Mouse (Mus musculus): Measurements from ENCODE around the gene Rtn3.

The Rtn3 gene

DNA sequence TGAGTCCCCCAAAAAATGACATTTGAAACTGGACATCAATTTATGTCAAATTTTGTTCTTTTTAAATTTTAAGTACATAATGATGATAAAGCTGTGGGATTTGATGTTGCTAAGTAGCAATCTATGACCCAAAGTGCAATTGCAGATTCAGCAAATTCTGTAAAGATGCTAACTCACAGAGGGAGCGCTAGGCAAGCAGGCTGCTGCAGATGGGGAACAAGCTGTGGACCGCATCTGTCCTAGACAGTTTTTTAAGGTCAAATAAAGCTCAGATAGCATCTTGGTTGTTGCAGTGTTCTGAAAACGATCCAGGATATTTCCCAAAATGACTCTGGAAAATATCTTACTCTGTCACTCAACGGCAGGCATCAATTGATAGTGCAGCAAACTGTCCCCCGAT is 995 bp upstream of the Rtn3 start:
- peak; percentile 63 for DNase-seq

DNA sequence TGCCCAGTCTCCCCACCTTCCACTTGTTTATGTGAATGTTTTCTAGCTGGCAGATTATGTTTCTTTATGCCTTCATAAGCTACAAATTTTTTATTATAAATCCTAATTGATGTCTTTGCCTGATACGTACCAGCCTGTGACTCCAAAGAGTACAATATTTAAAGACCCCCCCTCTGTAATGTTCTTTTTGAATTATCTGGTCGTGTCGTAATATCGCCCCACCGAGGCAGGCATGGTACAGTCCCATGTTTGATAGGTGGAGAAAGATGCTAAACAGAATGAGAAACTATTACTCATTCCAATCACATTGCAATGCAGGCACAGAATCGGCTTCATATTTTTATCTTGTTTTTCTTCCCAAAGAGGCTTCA is 416 bp upstream of the Rtn3 start:
- no peak for DNase-seq

DNA sequence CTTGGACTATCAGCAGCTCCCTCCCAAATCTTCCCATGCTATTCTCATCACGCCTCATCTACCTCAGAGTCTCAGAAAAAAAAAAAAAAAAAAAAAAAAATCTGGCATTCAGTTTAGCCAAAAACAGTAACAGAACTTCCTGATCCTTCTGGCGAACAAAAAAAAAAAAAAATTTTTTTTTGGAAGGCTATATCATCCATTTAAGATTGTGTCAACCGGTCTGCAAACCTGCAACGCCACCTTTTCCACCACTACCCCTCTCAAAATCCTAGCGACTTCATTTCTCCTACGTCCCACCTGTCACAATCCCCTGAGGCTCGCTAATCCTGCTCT is 849 bp downstream of the Rtn3 start:
- DNase-seq, result no peak

DNA sequence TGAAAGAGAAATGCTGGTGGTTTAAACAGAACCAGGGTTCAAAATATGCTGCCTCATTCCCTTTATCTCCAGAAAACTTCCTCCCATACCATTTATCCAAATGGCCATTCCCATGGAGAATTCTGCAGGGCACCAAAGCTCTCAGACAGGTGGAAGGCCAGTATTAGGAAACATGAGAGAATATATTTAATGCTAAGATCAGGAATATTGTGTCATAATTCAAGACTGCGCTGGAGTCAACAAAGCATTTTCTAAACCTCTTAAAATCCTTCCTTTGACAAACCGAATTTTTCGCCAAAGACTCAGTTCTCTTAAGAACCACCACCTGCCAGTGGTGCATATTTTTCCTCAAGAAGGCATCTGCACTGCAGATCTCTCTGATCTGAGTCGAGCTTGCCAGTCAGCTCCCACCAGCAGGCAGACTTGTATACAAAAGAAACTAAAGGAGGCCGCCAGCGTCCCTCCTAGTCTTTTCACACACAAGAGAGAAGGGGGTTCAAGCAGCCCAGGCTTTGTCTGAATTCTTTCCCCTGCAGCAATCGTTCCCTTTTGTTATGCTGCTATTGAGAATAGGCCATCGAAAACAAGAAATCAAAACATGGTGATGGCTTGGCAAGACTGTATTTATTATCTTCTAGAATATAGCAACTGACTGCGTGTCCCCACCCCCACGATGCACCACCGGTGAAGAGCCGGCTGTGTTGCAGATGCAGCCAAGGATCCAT is 1.4 kb downstream of the Rtn3 start:
- peak; percentile 75 for DNase-seq

DNA sequence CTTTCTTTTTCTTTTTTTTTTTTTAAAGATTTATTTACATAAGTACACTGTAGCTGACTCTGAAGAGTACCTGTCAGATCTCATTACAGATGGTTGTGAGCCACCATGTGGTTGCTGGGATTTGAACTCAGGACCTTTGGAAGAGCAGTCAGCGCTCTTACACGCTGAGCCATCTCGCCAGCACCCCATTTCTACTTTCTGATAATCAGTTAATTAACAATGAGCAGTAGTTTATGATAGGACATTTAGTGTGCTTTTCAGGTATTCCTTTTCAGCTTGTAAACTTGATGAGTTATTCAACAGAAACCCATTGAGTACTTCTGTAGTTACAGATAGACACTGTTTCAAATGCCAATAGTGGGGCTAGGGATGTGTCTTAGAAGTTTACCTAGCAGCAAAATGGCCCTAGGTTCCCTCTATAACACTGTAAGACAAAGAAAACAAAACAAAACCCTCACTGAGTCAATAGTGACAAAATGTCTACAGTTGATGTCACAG is 3.3 kb downstream of the Rtn3 start:
- no peak for DNase-seq

DNA sequence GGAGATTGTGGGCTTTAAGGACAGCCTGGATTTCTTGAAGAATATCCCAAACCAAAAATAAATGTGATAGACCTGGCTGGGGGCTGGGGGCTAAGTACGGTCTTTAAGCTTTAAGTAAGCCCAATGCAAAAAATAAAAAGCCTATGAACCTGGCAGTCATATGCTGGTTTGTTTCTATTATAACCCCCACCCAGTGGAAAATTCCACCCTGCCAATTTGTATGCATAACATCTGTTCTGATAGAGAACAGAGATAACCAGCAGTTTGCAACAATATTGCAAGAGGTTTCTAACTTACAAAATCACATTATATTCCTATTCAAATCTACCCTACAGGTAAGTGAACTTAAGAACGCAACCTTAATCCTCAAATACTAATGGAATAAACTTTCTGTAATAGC is 12.4 kb downstream of the Rtn3 start:
- DNase-seq, result no peak

DNA sequence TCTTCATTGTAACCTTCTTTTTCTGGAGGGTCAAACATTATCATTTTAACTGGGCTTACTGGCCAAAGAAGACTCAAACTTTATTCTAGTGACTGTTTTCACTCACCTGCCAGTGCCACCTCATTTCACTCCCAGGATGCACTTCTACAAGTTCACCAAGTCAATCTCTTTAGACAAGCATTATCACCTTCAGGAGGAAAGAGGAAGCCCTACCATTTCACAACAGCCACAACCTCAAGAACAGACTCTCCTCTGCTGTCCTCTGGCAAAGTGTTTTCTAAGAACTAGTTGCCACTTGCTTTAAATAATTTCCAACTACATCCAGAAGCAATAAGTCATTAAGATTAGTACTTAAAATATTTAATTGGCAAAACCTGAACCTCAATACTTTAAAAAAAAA is 15.2 kb downstream of the Rtn3 start:
- no peak for DNase-seq

DNA sequence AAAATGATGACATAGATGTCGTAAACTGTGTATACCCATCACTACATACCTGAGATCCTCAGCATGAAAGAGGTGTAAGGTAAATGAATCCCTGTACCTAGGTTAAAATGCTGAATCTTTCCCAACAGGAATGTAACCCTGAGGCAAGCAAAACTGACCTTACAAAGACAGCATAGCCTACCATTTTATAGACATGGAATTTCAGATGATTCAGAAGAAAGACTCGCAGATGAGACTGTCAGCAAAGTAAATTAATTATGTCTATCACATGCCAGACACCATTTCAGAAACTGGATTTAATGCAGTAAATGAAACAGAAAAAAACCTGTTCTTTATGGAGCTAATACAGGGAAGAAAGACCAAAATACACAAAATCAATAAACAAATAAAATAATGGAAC is 23.7 kb downstream of the Rtn3 start:
- no peak for DNase-seq

DNA sequence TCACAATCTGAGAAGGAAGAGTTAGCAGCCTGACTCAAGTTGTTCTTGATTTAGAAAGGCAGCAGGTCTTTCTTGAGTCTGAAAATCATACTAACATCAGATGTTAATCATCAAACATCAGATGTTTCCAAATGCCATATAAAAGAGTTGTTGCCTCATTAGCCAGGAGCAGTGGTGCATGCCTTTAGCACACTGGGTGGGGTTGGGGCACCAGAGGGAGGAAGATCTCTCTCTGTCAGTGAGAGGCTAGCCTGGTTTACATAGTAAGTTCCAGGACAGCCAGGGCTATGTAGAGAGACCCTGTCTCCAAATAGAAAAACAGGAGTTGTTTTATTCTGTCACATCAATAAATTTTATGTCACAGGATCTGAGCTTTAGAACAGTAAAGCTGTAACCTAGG is 24.2 kb downstream of the Rtn3 start:
- no peak for DNase-seq

DNA sequence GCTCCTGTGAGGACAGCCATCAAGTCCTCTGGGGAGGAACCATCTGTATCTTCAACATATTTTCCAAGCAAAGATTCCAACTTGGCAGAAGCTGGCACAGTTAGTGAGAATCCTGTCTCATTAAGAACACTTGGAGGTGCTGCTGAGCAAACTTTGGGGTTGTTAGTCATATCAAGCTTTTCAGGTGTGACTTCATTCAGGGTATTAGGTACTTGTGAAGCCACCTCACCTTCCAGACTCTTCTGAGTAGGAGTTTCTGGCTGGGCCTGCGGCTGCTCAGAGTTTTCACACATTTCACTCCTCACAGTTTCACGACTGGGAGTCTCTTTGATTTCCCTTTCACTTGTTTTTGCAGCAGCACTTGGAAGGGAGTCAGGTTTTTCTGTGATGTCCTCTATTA is 26.3 kb downstream of the Rtn3 start:
- DNase-seq, result no peak

DNA sequence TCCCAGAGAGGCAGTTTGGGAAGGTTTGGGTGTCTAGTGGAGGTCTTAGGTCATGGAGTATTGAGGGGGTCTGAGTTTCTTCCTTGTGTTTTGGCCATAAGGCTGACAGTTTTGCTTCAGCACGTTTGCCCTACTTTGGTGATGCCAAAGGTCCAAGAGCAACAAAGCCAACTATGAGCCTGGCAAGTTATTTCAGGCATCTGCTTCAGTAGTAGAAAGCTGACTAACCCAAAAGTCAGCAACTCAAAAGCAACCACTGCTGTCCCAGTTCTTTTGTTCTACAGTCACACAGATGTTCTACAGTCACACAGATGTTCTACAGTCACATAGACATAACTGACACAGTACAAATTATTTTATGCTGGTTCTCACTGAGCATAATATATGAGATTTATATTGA is 37.5 kb downstream of the Rtn3 start:
- no peak for DNase-seq

DNA sequence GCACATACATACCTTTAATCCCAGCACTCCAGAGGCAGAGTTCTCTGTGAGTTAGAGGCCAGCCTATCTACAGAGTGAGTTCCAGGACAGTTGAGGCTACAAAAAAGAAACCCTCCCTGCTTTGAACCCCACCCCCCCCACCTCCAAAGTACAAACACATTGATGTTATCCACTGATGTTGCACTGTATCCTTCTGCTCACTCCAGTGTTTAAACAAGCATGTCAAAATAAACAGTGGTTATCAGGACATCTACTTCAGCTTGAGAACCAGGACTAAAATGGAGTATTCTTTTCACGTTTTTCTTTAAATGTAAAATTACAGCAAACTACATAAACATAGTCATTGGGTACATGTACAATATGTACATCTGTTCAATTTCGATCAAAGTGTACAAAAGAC is 38.0 kb downstream of the Rtn3 start:
- DNase-seq, result no peak

DNA sequence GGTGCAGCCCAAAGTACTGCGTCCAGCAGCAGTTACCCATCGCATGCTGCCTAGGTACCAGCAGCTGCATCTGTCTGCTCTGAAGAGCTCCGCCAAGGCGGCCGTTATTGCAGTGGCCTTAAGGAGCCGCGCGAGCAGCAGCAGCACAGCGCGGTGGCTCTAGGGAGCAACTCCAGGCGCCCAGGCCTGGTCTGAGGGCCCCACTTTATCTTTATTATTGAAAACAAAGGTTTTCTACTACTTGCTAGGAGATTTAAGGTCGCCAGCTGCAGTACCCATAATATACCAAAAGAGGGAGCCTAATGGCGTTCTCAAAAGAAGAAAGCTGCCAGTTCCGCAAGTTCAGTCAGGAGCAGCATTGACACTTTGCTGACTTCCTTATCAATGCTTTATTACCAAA is 41.6 kb downstream of the Rtn3 start:
- peak; percentile 74 for DNase-seq

DNA sequence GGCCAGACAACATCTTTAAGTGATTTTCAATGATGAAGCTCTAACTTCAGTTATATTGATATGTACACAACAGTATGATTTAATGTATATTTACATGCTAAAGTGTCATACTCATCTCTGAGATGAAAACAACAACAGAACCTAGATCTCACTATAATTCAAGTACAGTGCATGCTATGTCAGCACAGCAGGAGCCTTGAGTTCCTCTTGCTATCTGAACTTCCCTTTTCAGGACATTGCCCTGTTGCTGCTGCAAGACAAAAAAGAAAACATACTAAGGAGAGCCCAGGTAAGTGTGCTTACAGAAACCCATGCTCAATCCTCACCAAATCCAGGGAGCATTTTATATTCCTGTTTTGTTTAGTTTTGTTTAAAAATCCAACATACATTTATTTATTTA is 44.8 kb downstream of the Rtn3 start:
- no peak for DNase-seq

DNA sequence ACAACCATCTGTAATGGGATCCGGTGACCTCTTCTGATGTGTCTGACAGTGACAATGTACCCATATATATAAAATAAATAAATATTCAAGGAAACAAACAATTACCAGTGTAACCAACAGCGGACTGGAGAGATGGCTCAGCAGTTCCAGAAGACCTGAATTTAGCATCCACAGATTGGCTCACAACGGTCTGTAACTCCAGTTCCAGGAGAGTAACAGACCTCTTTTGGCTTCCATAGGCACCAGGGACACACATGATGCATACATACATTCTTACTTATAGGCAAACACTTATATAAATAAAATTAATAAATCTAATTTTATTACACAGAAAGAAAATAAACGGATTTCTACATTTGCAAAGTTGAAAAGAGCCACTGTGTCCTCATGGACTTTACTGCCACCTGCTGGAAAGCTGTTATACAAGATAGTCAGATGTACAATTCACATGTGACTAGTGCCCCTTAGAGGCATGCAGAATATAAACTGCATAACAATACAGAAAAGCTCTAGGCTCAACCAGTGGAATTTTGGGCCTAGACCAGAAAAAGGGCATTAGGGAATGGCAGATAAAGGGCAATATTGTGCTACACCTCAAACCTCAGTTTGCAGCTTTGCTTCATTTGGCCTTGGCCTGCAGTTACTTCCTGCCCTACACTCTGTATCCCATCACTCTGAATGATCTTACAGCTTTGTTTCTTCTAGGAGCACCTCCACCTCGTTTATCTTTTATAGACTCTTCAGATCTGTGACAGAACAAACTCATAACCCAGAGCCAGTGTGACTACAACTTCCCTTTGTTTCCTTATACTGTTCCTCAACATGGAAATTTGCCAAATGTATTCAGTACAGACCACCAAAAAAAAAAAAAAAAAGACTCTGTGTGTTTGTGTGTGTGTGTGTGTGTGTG is 46.8 kb downstream of the Rtn3 start:
- DNase-seq, result peak; percentile 84

DNA sequence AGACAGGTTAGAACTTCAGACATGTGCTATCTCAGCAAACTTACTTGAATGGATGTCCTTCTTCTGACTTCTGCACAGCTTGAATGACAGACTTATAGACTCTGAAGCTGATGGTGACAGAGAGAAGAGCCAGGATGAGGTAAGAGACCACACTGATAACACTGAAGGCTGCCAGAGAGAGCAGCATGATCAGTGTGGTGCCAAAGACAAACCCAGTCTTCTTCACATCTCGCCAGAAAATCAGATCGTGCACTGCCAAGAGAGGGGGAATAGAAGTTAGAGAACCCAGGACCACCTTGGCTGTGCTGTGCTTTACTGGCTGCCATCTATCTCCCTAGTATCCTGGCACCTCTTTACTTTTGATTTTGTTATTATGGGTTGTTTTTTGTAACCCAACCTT is 48.2 kb downstream of the Rtn3 start:
- DNase-seq, result no peak

DNA sequence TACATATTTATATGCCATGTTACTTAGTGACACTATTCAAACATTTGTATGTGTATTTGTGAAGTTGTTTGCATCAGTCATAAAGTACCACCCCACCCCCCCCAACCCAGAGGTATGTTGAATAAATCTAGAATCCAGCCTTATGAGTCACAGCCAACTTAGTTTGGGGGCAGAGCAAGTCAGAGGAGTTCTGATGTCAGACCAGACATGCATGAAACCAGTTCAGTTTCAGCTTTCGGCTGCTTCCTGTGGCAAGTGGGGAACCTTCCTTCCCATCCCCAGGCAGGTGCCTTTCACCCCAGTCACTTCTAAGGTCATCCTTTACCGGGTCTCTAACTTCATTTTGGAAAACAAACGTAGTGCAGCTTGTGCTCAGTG is 57.7 kb downstream of the Rtn3 start:
- no peak for DNase-seq

DNA sequence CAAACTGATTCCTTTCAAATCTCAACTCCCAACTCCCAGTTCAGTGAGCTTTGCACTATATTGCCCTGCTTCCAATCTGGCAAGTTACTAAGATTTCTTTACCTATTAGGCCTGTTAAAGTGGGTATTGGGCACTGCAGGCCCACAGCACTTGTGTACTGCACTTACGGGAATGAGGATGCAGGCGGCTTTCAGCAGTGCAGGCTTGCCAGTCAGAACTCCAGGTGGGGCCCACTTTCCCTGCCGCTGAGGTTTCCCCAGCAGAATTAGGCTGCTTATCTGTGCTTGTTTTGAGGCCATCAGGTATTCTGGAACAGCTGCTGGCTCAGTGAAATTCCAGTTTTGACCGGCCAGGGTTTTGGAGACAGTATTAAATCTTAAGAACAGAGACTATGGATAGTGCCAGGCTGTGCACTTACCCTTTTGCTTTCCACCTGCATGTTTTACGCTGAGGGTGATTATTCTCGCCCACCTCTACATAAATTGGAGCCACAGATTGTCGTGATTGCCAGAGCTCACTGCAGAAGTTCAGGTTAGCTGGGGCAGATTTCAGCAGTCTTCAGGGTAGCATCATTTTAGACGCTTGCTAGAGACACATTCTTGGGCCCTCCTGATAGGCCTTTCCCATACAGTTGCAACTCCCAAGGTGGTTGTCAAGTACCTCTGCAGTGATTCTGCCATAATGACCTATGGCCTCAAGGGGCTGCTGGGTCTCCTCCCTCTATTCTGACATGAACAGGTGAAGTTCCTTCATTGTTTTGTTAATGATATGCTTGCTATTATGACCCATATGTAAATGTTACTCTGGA is 58.3 kb downstream of the Rtn3 start:
- DNase-seq, result no peak

DNA sequence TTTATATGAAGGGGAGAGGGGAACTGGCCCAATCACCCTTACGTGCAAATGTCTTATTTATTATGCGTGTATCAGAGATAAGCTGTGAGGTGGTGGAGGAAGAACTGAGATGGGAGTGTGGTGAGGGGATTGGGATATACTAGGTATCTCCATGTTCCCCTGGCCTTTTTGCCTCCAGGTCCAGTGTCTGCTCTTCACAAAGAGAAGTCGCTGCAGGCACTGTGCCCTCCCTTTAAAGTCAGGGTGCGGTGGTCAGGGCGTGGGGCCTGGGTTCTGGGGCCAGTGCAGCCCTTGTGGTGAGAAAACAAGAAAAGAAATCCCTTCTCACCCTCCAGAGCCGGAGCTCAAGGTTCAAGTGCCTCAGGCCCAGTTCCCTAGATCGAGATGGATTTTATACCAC is 59.0 kb downstream of the Rtn3 start:
- DNase-seq, result no peak

DNA sequence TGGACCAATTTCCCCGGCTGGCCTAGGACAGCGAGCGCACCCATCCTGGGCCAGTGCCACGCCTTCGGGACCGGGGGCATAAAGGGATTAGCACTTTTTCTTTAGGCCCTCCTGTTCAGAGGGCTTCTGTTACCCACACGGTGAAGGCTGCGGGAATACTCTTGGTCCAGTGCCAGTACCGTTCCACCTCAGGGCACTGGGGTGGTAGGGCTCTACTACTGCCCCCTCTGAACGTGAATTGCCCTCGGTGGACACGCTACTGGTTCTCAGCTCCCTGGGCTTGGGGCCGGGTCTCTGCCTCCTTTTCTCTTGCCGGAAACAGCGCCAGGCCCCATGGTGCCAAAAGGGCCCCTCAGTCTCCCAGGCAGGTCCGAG is 59.4 kb downstream of the Rtn3 start:
- DNase-seq, result peak; percentile 64

DNA sequence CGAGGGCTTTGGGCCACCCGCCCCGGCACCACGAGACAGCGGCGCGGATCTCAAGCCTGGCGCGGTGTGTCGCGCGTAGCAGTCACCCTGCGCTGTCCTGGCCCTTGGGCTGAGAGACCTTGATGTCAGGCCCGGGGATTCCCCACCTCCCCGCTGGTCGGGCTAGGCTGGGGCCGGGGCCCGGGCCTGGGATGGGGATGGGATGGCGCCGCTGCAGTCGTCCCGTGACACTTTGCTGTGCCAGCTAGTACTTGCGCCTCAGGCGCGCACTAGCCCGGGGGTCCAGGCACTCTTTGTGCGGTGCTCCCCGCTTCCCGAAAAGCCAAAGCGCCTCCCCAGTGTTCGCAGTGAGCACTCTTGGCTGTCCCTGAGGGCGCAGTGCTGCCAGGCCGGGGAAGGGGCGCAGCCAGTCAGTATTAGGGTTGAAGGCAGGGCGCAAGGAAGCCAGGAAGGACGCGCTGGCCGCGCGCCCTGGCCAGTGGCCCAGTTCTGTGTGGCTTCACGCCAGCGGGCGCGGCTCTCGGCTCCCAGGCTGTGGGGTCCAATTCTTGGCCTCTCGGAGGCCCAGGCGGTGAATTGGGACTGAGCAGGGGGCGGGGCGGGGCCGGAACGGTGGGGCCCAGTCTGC is 59.9 kb downstream of the Rtn3 start:
- peak; percentile 84 for DNase-seq

DNA sequence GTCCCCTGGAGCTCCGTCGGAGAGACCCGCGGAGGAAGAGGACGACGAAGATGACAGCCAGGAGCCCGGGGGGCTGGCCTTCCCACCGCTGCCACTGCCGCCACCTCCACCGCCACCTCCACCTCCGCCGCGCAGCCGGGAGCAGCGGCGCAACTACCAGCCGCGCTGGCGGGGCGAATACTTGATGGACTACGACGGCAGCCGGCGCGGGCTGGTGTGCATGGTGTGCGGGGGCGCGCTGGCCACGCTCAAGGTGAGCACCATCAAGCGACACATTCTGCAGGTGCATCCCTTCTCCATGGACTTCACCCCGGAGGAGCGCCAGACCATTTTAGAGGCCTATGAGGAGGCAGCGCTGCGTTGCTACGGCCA is 60.4 kb downstream of the Rtn3 start:
- peak; percentile 37 for DNase-seq

Measured in cerebellum, adult 9-10 months (tissue).